ENCODE assay signal across 9 mouse cellular contexts in genomic region chr16:23515766-23516165, GRCm38 (mm10). TPM values are rescaled to one million over a fixed set of nuclear protein-coding genes. Genes with fewer than 3 reads are reported as not detected.
A peak's percentile ranks its signal among the peaks of the same experiment; 100 is the strongest.
DNase-seq lines count a peak whose midpoint lies in the region.
"Had no signal": no experiment of that assay in that cellular context is flagged by ENCODE, and none has a peak within 500 bp of the region (broad histone marks: within the 10 kb centered on the region; RNA-seq: fewer than 3 reads in every experiment).

No protein-coding gene starts in this region.

- no peaks in the 10 kb centered on the region for H3K36me3 ChIP-seq in heart, embryonic 10.5 days

- peak; percentile 96 for DNase-seq in heart, adult 11 months
- DNase-seq in heart, embryonic 10.5 days (ENCODE audit: low spot score), result no peak
- peak; percentile 63 for DNase-seq in right cerebral cortex, postnatal 14 days
- no peak for DNase-seq in right cerebral cortex, postnatal 25 days
- peak; percentile 51 to 53 for DNase-seq in heart, postnatal 36 days
- peak; percentile 71 for DNase-seq in lung, postnatal 36 days
- no peak for DNase-seq in yolk sac, embryonic 10.5 days (ENCODE audit: low spot score)
- no peak for DNase-seq in spleen, adult 12 weeks (ENCODE audit: low spot score)

- 46% methylated on average over 3 of the region's 3 CpGs for WGBS in heart, embryonic 10.5 days

- H3K27me3 ChIP-seq in heart, embryonic 10.5 days (ENCODE audit: insufficient read depth, poor library complexity, severe bottlenecking), result peaks cover 34% of the 10 kb centered on the region; the same call in 1 of the 2 replicates
- H3K27me3 ChIP-seq: neural tube, embryonic 12.5 days had no signal

- H3K4me1 ChIP-seq in heart, embryonic 10.5 days, result peaks cover 30% of the 10 kb centered on the region

- H3K27ac ChIP-seq in heart, embryonic 10.5 days, result no peak overlapping the region
- H3K27ac ChIP-seq: neural tube, embryonic 12.5 days had no signal

- intact Hi-C loops in heart, postnatal 36 days (cut with DNase I), result no loop called here

- no peaks in the 10 kb centered on the region for H3K9me3 ChIP-seq in heart, embryonic 10.5 days
- H3K9me3 ChIP-seq: neural tube, embryonic 12.5 days had no signal

- H3K4me3 ChIP-seq in heart, embryonic 10.5 days, result no peak overlapping the region
- H3K4me3 ChIP-seq: neural tube, embryonic 12.5 days had no signal

RNA-seq across cellular contexts. Expression of gene Rtp4, which starts 4.3 kb away (rescaled TPM):
- 1.4 and 1.9 TPM in 2 replicates for polyA plus RNA-seq in heart, embryonic 10.5 days (2016; fragmentation: Nextera tagmentation; extraction: Ambion mirVana)
- 10 to 100 TPM in 1 of 2 experiments, 1 to 10 TPM in 1; 6.5 to 11.9 TPM for total RNA-seq in heart, postnatal 36 days (2021)

RNA-seq across cellular contexts. Expression of gene Masp1, which starts 4.8 kb away (rescaled TPM):
- 9.9 and 16.7 TPM in 2 replicates for polyA plus RNA-seq in heart, embryonic 10.5 days (2016; fragmentation: Nextera tagmentation; extraction: Ambion mirVana)
- total RNA-seq in heart, postnatal 36 days (2021), result 10 to 100 TPM; 16.9 to 17.3 TPM

Comparison
In these comparisons a context has a peak if more than half of its experiments do, and no peak if none do; other contexts are left out.
1. DNase-seq: peak in heart, adult 11 months (single experiment), right cerebral cortex, postnatal 14 days (single experiment), heart, postnatal 36 days (2 of 2) and lung, postnatal 36 days (single experiment); none in heart, embryonic 10.5 days (single experiment), right cerebral cortex, postnatal 25 days (single experiment), yolk sac, embryonic 10.5 days (single experiment) and spleen, adult 12 weeks (single experiment).